Mouse (Mus musculus) liver, embryonic 15.5 days (tissue): Measurements from ENCODE around the gene Trim29. TPM values are rescaled to one million over a fixed set of nuclear protein-coding genes. Genes with fewer than 3 reads are reported as not detected.

Experiments
- ATAC-seq: fragments of 200-750 bp; cut with Nextera tagmentation; 2 replicates; pipeline ENCODE4 v1.8.0; 2017; ENCODE audit warnings: moderate number of reproducible peaks, mild to moderate bottlenecking, moderate library complexity; ENCODE audit not compliant: insufficient read depth
- H3K27ac ChIP-seq: fragments of 300-500 bp; sonication (generic); replicated peaks from 2 replicates; pipeline ENCODE4 v1.5.1; 2015; ENCODE audit warnings: mild to moderate bottlenecking, inconsistent platforms
- H3K27me3 ChIP-seq: fragments of 300-500 bp; sonication (generic); 2 replicates; pipeline ENCODE4 v1.6.1; 2015; ENCODE audit warnings: mild to moderate bottlenecking, inconsistent platforms
- H3K36me3 ChIP-seq: fragments of 300-500 bp; sonication (generic); replicated peaks from 2 replicates; pipeline ENCODE4 v1.6.1; 2015; ENCODE audit warnings: moderate library complexity, mild to moderate bottlenecking, inconsistent platforms
- H3K4me1 ChIP-seq: fragments of 300-500 bp; sonication (generic); replicated peaks from 2 replicates; pipeline ENCODE4 v1.6.1; 2015; ENCODE audit warnings: inconsistent platforms
- H3K4me2 ChIP-seq: fragments of 300-500 bp; sonication (generic); 2 replicates; pipeline ENCODE4 v1.6.1; 2015; ENCODE audit warnings: moderate library complexity, mild to moderate bottlenecking, inconsistent platforms
- H3K4me3 ChIP-seq: fragments of 300-500 bp; sonication (generic); replicated peaks from 2 replicates; pipeline ENCODE4 v1.5.1; 2015; ENCODE audit warnings: mild to moderate bottlenecking, inconsistent platforms
- H3K9ac ChIP-seq: fragments of 300-500 bp; sonication (generic); 2 replicates; pipeline ENCODE4 v1.6.1; 2015; ENCODE audit warnings: moderate library complexity, mild to moderate bottlenecking, inconsistent platforms
- H3K9me3 ChIP-seq: fragments of 300-500 bp; sonication (generic); replicated peaks from 2 replicates; pipeline ENCODE4 v1.6.1; 2016; ENCODE audit warnings: inconsistent platforms
- WGBS: fragments of 180-500 bp; shearing (Covaris S2); methylation state at CpG from one replicate; pipeline ENCODE4 v1.1.7; 2015; ENCODE audit warnings: mixed read lengths; ENCODE audit not compliant: insufficient replicate concordance; 5-methylcytosine and 5-hydroxymethylcytosine counted together
- polyA plus RNA-seq: library from polyadenylated mRNA; unstranded; fragments of >200 nt; fragmentation: Nextera tagmentation; extraction: Ambion mirVana; gene quantifications from 2 replicates; pipeline ENCODE4 v1.2.1, GENCODE M21; 2015

The Trim29 gene
- polyA plus RNA-seq, 1 experiment from 2014 or later, result 0.03 TPM

- no peaks in the 10 kb centered on the region for H3K36me3 ChIP-seq
- no peak overlapping the region for H3K27ac ChIP-seq
- ATAC-seq, result no peak
- H3K4me2 ChIP-seq, result no peak overlapping the region
- H3K4me1 ChIP-seq, result no peaks in the 10 kb centered on the region
- H3K27me3 ChIP-seq, result no peaks in the 10 kb centered on the region
- H3K4me3 ChIP-seq, result no peak overlapping the region
- 67% methylated on average over 8 of the region's 8 CpGs for WGBS
- no peaks in the 10 kb centered on the region for H3K9me3 ChIP-seq
- no peak overlapping the region for H3K9ac ChIP-seq
Measured at GRCm38 (mm10) chr9:43331476-43332471, 21.1 kb downstream of the Trim29 start.

- no peak overlapping the region for H3K27ac ChIP-seq
- no peak for ATAC-seq
- H3K4me1 ChIP-seq, result no peaks in the 10 kb centered on the region
- H3K4me3 ChIP-seq, result no peak overlapping the region
- WGBS, result 48% methylated on average over 8 of the region's 8 CpGs
- no peaks in the 10 kb centered on the region for H3K9me3 ChIP-seq
- no peak overlapping the region for H3K4me2 ChIP-seq
- no peak overlapping the region for H3K9ac ChIP-seq
- no peaks in the 10 kb centered on the region for H3K27me3 ChIP-seq
- H3K36me3 ChIP-seq, result no peaks in the 10 kb centered on the region
Measured at GRCm38 (mm10) chr9:43334476-43334875, 23.8 kb downstream of the Trim29 start.

GRCm38 (mm10) chr9:43337636-43338035 is 27.0 kb downstream of the Trim29 start:
- Histone ChIP-seq H3K9ac (no peak overlapping the region), H3K27ac (no peak overlapping the region), H3K9me3 (no peaks in the 10 kb centered on the region), H3K4me1 (no peaks in the 10 kb centered on the region), H3K4me3 (no peak overlapping the region), H3K36me3 (no peaks in the 10 kb centered on the region), H3K4me2 (no peak overlapping the region), H3K27me3 (no peaks in the 10 kb centered on the region)
- 43% methylated on average over 4 of the region's 4 CpGs for WGBS
- no peak for ATAC-seq

GRCm38 (mm10) chr9:43338067-43338466 is 27.4 kb downstream of the Trim29 start:
- no peaks in the 10 kb centered on the region for H3K4me1 ChIP-seq
- ATAC-seq, result no peak
- H3K9me3 ChIP-seq, result no peaks in the 10 kb centered on the region
- H3K4me3 ChIP-seq, result no peak overlapping the region
- no peaks in the 10 kb centered on the region for H3K27me3 ChIP-seq
- 35% methylated on average over 5 of the region's 5 CpGs for WGBS
- no peak overlapping the region for H3K27ac ChIP-seq
- H3K4me2 ChIP-seq, result no peak overlapping the region
- no peaks in the 10 kb centered on the region for H3K36me3 ChIP-seq
- H3K9ac ChIP-seq, result no peak overlapping the region

GRCm38 (mm10) chr9:43339614-43340020 is 29.0 kb downstream of the Trim29 start:
- no peak overlapping the region for H3K9ac ChIP-seq
- H3K4me1 ChIP-seq, result no peaks in the 10 kb centered on the region
- no peaks in the 10 kb centered on the region for H3K27me3 ChIP-seq
- no peak overlapping the region for H3K27ac ChIP-seq
- no peak overlapping the region for H3K4me2 ChIP-seq
- no peaks in the 10 kb centered on the region for H3K9me3 ChIP-seq
- 7% methylated on average over 2 of the region's 2 CpGs for WGBS
- H3K36me3 ChIP-seq, result no peaks in the 10 kb centered on the region
- no peak overlapping the region for H3K4me3 ChIP-seq
- ATAC-seq, result no peak

GRCm38 (mm10) chr9:43350089-43350488 is 39.4 kb downstream of the Trim29 start:
- WGBS, result 16% methylated on average over 5 of the region's 5 CpGs
- no peaks in the 10 kb centered on the region for H3K36me3 ChIP-seq
- H3K27ac ChIP-seq, result no peak overlapping the region
- no peak overlapping the region for H3K4me2 ChIP-seq
- H3K4me1 ChIP-seq, result no peaks in the 10 kb centered on the region
- H3K27me3 ChIP-seq, result peaks cover 2% of the 10 kb centered on the region; the same call in 1 of the 2 replicates
- H3K9ac ChIP-seq, result no peak overlapping the region
- no peak overlapping the region for H3K4me3 ChIP-seq
- no peaks in the 10 kb centered on the region for H3K9me3 ChIP-seq
- no peak for ATAC-seq

GRCm38 (mm10) chr9:43351015-43351414 is 40.4 kb downstream of the Trim29 start:
- 55% methylated on average over 13 of the region's 13 CpGs for WGBS
- H3K9ac ChIP-seq, result no peak overlapping the region
- ATAC-seq, result no peak

GRCm38 (mm10) chr9:43357011-43357410 is 46.4 kb downstream of the Trim29 start:
- H3K27ac ChIP-seq, result no peak overlapping the region
- H3K4me1 ChIP-seq, result no peaks in the 10 kb centered on the region
- no peak overlapping the region for H3K4me2 ChIP-seq
- H3K4me3 ChIP-seq, result no peak overlapping the region
- H3K9ac ChIP-seq, result no peak overlapping the region
- ATAC-seq, result no peak
- H3K9me3 ChIP-seq, result no peaks in the 10 kb centered on the region
- H3K36me3 ChIP-seq, result no peaks in the 10 kb centered on the region
- H3K27me3 ChIP-seq, result peaks cover 6% of the 10 kb centered on the region; the same call in 1 of the 2 replicates

More at GRCm38 (mm10) chr9:43351015-43351414, 40.4 kb downstream of the Trim29 start:
- Histone ChIP-seq H3K9me3 (no peaks in the 10 kb centered on the region), H3K27ac (no peak overlapping the region), H3K4me3 (no peak overlapping the region), H3K4me1 (no peaks in the 10 kb centered on the region), H3K27me3 (peaks cover 2% of the 10 kb centered on the region; the same call in 1 of the 2 replicates), H3K4me2 (no peak overlapping the region), H3K36me3 (no peaks in the 10 kb centered on the region)

- H3K4me3 ChIP-seq, result no peak overlapping the region
- H3K9me3 ChIP-seq, result no peaks in the 10 kb centered on the region
- H3K27me3 ChIP-seq, result peaks cover 6% of the 10 kb centered on the region; the same call in 1 of the 2 replicates
- no peak for ATAC-seq
- no peak overlapping the region for H3K9ac ChIP-seq
- H3K27ac ChIP-seq, result no peak overlapping the region
- no peak overlapping the region for H3K4me2 ChIP-seq
- H3K36me3 ChIP-seq, result no peaks in the 10 kb centered on the region
- no peaks in the 10 kb centered on the region for H3K4me1 ChIP-seq
- WGBS, result 55% methylated on average over 15 of the region's 15 CpGs
Measured at GRCm38 (mm10) chr9:43358591-43359323, 48.1 kb downstream of the Trim29 start.

GRCm38 (mm10) chr9:43368781-43369180 is 58.1 kb downstream of the Trim29 start:
- 54% methylated on average over 3 of the region's 3 CpGs for WGBS
- no peak overlapping the region for H3K4me2 ChIP-seq

GRCm38 (mm10) chr9:43383871-43384270 is 73.2 kb downstream of the Trim29 start:
- H3K4me2 ChIP-seq, result no peak overlapping the region
- no peak overlapping the region for H3K9ac ChIP-seq
- WGBS, result 60% methylated on average over 4 of the region's 4 CpGs
- no peak for ATAC-seq
- H3K36me3 ChIP-seq, result no peaks in the 10 kb centered on the region
- H3K27ac ChIP-seq, result no peak overlapping the region
- H3K27me3 ChIP-seq, result no peaks in the 10 kb centered on the region; the same call in 1 of the 2 replicates
- H3K4me3 ChIP-seq, result no peak overlapping the region
- H3K4me1 ChIP-seq, result no peaks in the 10 kb centered on the region
- H3K9me3 ChIP-seq, result no peaks in the 10 kb centered on the region

More at GRCm38 (mm10) chr9:43368781-43369180, 58.1 kb downstream of the Trim29 start:
- no peak overlapping the region for H3K27ac ChIP-seq
- no peaks in the 10 kb centered on the region for H3K4me1 ChIP-seq
- no peaks in the 10 kb centered on the region; the same call in 1 of the 2 replicates for H3K27me3 ChIP-seq
- H3K9me3 ChIP-seq, result no peaks in the 10 kb centered on the region
- H3K4me3 ChIP-seq, result no peak overlapping the region
- no peaks in the 10 kb centered on the region for H3K36me3 ChIP-seq
- ATAC-seq, result no peak
- no peak overlapping the region for H3K9ac ChIP-seq
